Mouse (Mus musculus): ENCODE data around the gene Apba2. TPM values are rescaled to one million over a fixed set of nuclear protein-coding genes. Genes with fewer than 3 reads are reported as not detected.

Gene Apba2
- polyA plus RNA-seq, 1 experiment from 2014 or later, result 18.3 TPM

DNA sequence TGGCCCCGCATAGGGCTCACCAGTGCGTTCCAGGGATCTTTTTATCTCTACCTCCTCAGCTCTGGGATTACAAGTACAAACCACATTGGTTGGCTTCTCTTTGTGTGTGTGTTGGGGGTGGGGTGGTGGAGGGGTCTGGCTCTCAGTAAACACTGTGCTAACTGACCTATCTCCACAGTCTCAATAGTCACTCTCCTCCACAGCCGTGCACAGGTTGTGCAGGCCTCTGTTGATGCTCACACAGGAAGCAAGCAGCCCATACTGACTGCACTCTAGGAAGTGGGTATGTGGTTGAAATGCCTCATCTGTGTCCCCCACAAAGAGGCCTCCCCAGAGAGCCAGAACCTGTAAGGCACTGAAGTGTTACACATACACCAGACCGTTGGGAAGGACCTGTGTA is 131.7 kb downstream of the Apba2 start:
- Histone ChIP-seq H3K36me3 (replicated peaks; ENCODE audit: control insufficient read depth, insufficient read depth, low read depth, low read length) (no peaks in the 10 kb centered on the region), H3K4me2 (ENCODE audit: low read depth, low read length) (no peak overlapping the region), H3K9me3 (replicated peaks; ENCODE audit: control insufficient read depth, low read length) (no peaks in the 10 kb centered on the region), H3K27me3 (ENCODE audit: control insufficient read depth, insufficient read depth, low read length) (no peaks in the 10 kb centered on the region), H3K9ac (replicated peaks; ENCODE audit: low read length) (no peak overlapping the region), H3K4me3 (ENCODE audit: low read depth, low read length) (no peak overlapping the region), H3K4me1 (ENCODE audit: control insufficient read depth, insufficient read depth, low read length) (0 out of 2 replicates have a peak, but pooled peaks cover 2% of the 10 kb centered on the region), H3K27ac (replicated peaks; ENCODE audit: low read depth, low read length) (no peak overlapping the region)
- ATAC-seq (replicated peaks; ENCODE audit: insufficient number of reproducible peaks, low FRiP score, low TSS enrichment, low read depth) (no peak), DNase-seq (ENCODE audit: low spot score) (no peak)
- WGBS, result 61% methylated on average over 4 of the region's 4 CpGs

GRCm38 (mm10) chr7:64633916-64634315 is 132.4 kb downstream of the Apba2 start:
- H3K9ac ChIP-seq (replicated peaks; ENCODE audit: low read length), result no peak overlapping the region
- WGBS, result 65% methylated on average over 5 of the region's 5 CpGs
- no peak overlapping the region for H3K4me3 ChIP-seq (ENCODE audit: low read depth, low read length)
- 0 out of 2 replicates have a peak, but pooled peaks cover 2% of the 10 kb centered on the region for H3K4me1 ChIP-seq (ENCODE audit: control insufficient read depth, insufficient read depth, low read length)
- H3K27ac ChIP-seq (replicated peaks; ENCODE audit: low read depth, low read length), result no peak overlapping the region
- ATAC-seq (replicated peaks; ENCODE audit: insufficient number of reproducible peaks, low FRiP score, low TSS enrichment, low read depth), result no peak
- no peaks in the 10 kb centered on the region for H3K9me3 ChIP-seq (replicated peaks; ENCODE audit: control insufficient read depth, low read length)
- H3K27me3 ChIP-seq (ENCODE audit: control insufficient read depth, insufficient read depth, low read length), result no peaks in the 10 kb centered on the region
- DNase-seq (ENCODE audit: low spot score), result no peak
- no peaks in the 10 kb centered on the region for H3K36me3 ChIP-seq (replicated peaks; ENCODE audit: control insufficient read depth, insufficient read depth, low read depth, low read length)
- no peak overlapping the region for H3K4me2 ChIP-seq (ENCODE audit: low read depth, low read length)

DNA sequence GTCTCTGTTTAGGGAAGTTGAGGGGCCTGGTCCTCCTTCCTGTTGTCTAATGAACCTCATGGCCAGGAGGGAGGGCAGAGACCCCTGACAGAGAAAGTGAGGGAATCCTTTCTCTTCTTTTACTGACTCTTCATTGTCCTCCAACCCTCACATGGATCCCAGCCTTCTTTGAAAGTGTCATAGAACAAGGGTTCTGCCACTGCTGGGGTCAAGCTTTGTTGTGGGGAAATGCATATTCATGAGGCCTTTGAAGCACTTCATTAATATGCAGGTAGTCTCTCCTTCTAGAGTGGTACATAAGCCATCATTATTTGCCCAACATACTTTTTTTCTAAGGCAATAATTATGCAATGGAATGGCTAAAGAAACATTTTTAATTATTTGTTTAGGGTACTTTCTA is 133.0 kb downstream of the Apba2 start:
- Histone ChIP-seq H3K9me3 (replicated peaks; ENCODE audit: control insufficient read depth, low read length) (no peaks in the 10 kb centered on the region), H3K27ac (replicated peaks; ENCODE audit: low read depth, low read length) (no peak overlapping the region), H3K4me2 (ENCODE audit: low read depth, low read length) (no peak overlapping the region), H3K9ac (replicated peaks; ENCODE audit: low read length) (no peak overlapping the region), H3K4me3 (ENCODE audit: low read depth, low read length) (no peak overlapping the region), H3K36me3 (replicated peaks; ENCODE audit: control insufficient read depth, insufficient read depth, low read depth, low read length) (no peaks in the 10 kb centered on the region), H3K4me1 (ENCODE audit: control insufficient read depth, insufficient read depth, low read length) (0 out of 2 replicates have a peak, but pooled peaks cover 2% of the 10 kb centered on the region), H3K27me3 (ENCODE audit: control insufficient read depth, insufficient read depth, low read length) (no peaks in the 10 kb centered on the region)
- DNase-seq (ENCODE audit: low spot score) (no peak), ATAC-seq (replicated peaks; ENCODE audit: insufficient number of reproducible peaks, low FRiP score, low TSS enrichment, low read depth) (no peak)

DNA sequence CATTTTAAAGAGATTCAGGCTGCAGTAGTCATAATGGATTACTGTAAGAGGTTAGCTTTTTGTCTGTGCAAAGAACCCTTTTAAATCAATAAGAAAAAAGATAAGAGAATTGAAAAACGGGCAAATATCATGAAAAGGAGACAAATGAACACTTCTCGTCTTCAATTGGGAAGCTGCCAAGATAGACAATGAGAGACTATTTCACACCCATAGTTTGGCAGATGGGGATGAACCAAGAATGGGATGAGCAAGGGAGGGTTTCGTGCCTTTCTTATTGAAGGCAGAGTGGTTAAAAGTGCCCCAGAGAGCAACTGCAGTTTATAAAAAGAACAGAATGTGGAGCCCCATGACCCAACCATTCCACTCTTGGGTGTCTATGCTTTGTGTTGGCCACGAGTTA is 137.4 kb downstream of the Apba2 start:
- WGBS, result 88% methylated on average over 4 of the region's 4 CpGs
- no peak overlapping the region for H3K4me3 ChIP-seq (ENCODE audit: low read depth, low read length)
- no peak overlapping the region for H3K9ac ChIP-seq (replicated peaks; ENCODE audit: low read length)
- H3K9me3 ChIP-seq (replicated peaks; ENCODE audit: control insufficient read depth, low read length), result no peaks in the 10 kb centered on the region
- H3K27ac ChIP-seq (replicated peaks; ENCODE audit: low read depth, low read length), result no peak overlapping the region
- no peaks in the 10 kb centered on the region for H3K36me3 ChIP-seq (replicated peaks; ENCODE audit: control insufficient read depth, insufficient read depth, low read depth, low read length)
- no peaks in the 10 kb centered on the region for H3K27me3 ChIP-seq (ENCODE audit: control insufficient read depth, insufficient read depth, low read length)
- H3K4me1 ChIP-seq (ENCODE audit: control insufficient read depth, insufficient read depth, low read length), result no peaks in the 10 kb centered on the region
- ATAC-seq (replicated peaks; ENCODE audit: insufficient number of reproducible peaks, low FRiP score, low TSS enrichment, low read depth) (no peak), DNase-seq (ENCODE audit: low spot score) (no peak)
- no peak overlapping the region for H3K4me2 ChIP-seq (ENCODE audit: low read depth, low read length)

- ATAC-seq (replicated peaks; ENCODE audit: insufficient number of reproducible peaks, low FRiP score, low TSS enrichment, low read depth), result no peak
- Histone ChIP-seq H3K27me3 (ENCODE audit: control insufficient read depth, insufficient read depth, low read length) (no peaks in the 10 kb centered on the region), H3K9ac (replicated peaks; ENCODE audit: low read length) (no peak overlapping the region), H3K4me3 (ENCODE audit: low read depth, low read length) (no peak overlapping the region), H3K27ac (replicated peaks; ENCODE audit: low read depth, low read length) (no peak overlapping the region), H3K9me3 (replicated peaks; ENCODE audit: control insufficient read depth, low read length) (no peaks in the 10 kb centered on the region), H3K4me1 (ENCODE audit: control insufficient read depth, insufficient read depth, low read length) (no peaks in the 10 kb centered on the region), H3K4me2 (ENCODE audit: low read depth, low read length) (no peak overlapping the region), H3K36me3 (replicated peaks; ENCODE audit: control insufficient read depth, insufficient read depth, low read depth, low read length) (no peaks in the 10 kb centered on the region)
- 89% methylated on average over 3 of the region's 3 CpGs for WGBS
- no peak for DNase-seq (ENCODE audit: low spot score)
Measured at GRCm38 (mm10) chr7:64640651-64641050, 139.1 kb downstream of the Apba2 start.

DNA sequence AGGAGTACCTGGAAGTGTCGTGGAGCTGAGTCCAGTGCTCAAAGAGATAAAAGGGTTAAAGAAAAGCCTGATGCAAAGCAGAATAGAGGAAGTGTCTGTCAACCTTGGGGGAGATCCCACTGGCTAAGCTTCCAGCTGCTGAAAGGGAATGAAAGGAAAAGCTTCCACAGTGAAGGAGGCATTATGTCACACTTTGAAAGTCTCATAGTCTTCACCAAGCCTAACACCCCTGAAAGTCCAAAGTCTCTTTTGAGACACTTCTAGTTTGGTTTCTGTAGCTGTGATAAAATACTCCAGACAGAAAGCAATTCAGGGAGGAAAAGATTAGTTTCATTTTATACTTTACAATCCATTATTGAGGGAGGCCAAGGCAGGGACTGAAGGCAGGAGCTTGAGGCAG is 141.4 kb downstream of the Apba2 start:
- ATAC-seq (replicated peaks; ENCODE audit: insufficient number of reproducible peaks, low FRiP score, low TSS enrichment, low read depth) (no peak), DNase-seq (ENCODE audit: low spot score) (no peak)
- Histone ChIP-seq H3K4me2 (ENCODE audit: low read depth, low read length) (no peak overlapping the region), H3K36me3 (replicated peaks; ENCODE audit: control insufficient read depth, insufficient read depth, low read depth, low read length) (no peaks in the 10 kb centered on the region), H3K27ac (replicated peaks; ENCODE audit: low read depth, low read length) (no peak overlapping the region), H3K9me3 (replicated peaks; ENCODE audit: control insufficient read depth, low read length) (no peaks in the 10 kb centered on the region), H3K27me3 (ENCODE audit: control insufficient read depth, insufficient read depth, low read length) (no peaks in the 10 kb centered on the region), H3K9ac (replicated peaks; ENCODE audit: low read length) (no peak overlapping the region), H3K4me3 (ENCODE audit: low read depth, low read length) (no peak overlapping the region), H3K4me1 (ENCODE audit: control insufficient read depth, insufficient read depth, low read length) (no peaks in the 10 kb centered on the region)
- WGBS, result 46% methylated on average over 1 of the region's 1 CpGs

- Histone ChIP-seq H3K27ac (replicated peaks; ENCODE audit: low read depth, low read length) (no peak overlapping the region), H3K36me3 (replicated peaks; ENCODE audit: control insufficient read depth, insufficient read depth, low read depth, low read length) (no peaks in the 10 kb centered on the region), H3K9me3 (replicated peaks; ENCODE audit: control insufficient read depth, low read length) (no peaks in the 10 kb centered on the region), H3K4me2 (ENCODE audit: low read depth, low read length) (no peak overlapping the region), H3K9ac (replicated peaks; ENCODE audit: low read length) (no peak overlapping the region), H3K4me1 (ENCODE audit: control insufficient read depth, insufficient read depth, low read length) (no peaks in the 10 kb centered on the region), H3K27me3 (ENCODE audit: control insufficient read depth, insufficient read depth, low read length) (no peaks in the 10 kb centered on the region), H3K4me3 (ENCODE audit: low read depth, low read length) (no peak overlapping the region)
- 85% methylated on average over 3 of the region's 3 CpGs for WGBS
- no peak for DNase-seq (ENCODE audit: low spot score)
- no peak for ATAC-seq (replicated peaks; ENCODE audit: insufficient number of reproducible peaks, low FRiP score, low TSS enrichment, low read depth)
Measured at GRCm38 (mm10) chr7:64645458-64645857, 144.0 kb downstream of the Apba2 start.

- no peak for ATAC-seq (replicated peaks; ENCODE audit: insufficient number of reproducible peaks, low FRiP score, low TSS enrichment, low read depth)
- H3K4me3 ChIP-seq (ENCODE audit: low read depth, low read length), result no peak overlapping the region
- DNase-seq (ENCODE audit: low spot score), result no peak
- WGBS, result 72% methylated on average over 6 of the region's 6 CpGs
- no peak overlapping the region for H3K4me2 ChIP-seq (ENCODE audit: low read depth, low read length)
- no peaks in the 10 kb centered on the region for H3K27me3 ChIP-seq (ENCODE audit: control insufficient read depth, insufficient read depth, low read length)
- H3K4me1 ChIP-seq (ENCODE audit: control insufficient read depth, insufficient read depth, low read length), result no peaks in the 10 kb centered on the region
- no peak overlapping the region for H3K27ac ChIP-seq (replicated peaks; ENCODE audit: low read depth, low read length)
- H3K9ac ChIP-seq (replicated peaks; ENCODE audit: low read length), result no peak overlapping the region
- H3K9me3 ChIP-seq (replicated peaks; ENCODE audit: control insufficient read depth, low read length), result no peaks in the 10 kb centered on the region
- no peaks in the 10 kb centered on the region for H3K36me3 ChIP-seq (replicated peaks; ENCODE audit: control insufficient read depth, insufficient read depth, low read depth, low read length)
Measured at GRCm38 (mm10) chr7:64646046-64646445, 144.5 kb downstream of the Apba2 start.

Data from embryonic facial prominence, embryonic 11.5 days (tissue).